Mouse (Mus musculus) forebrain, embryonic 10.5 days (tissue): ENCODE results near the gene Myh10. TPM values are rescaled to one million over a fixed set of nuclear protein-coding genes. Genes with fewer than 3 reads are reported as not detected.
"Not testable (repeated sequence)": the region's sequence is repeated elsewhere in the genome, so short reads cannot be mapped to it uniquely, and the experiment has no call there.

Experiments
- DNase-seq: peaks from one replicate; pipeline ENCODE4 v3.0.0-alpha.2; 2017; ENCODE audit warnings: low spot score; ENCODE audit errors: extremely low spot score
- H3K27ac ChIP-seq: fragments of 300-500 bp; sonication (generic); 2 replicates; pipeline ENCODE4 v1.5.1; 2016; ENCODE audit warnings: mild to moderate bottlenecking
- H3K27me3 ChIP-seq: fragments of 300-500 bp; sonication (generic); 2 replicates; pipeline ENCODE4 v1.6.1; 2016; ENCODE audit warnings: mild to moderate bottlenecking; ENCODE audit not compliant: poor library complexity, severe bottlenecking
- H3K36me3 ChIP-seq: fragments of 300-500 bp; sonication (generic); replicated peaks from 2 replicates; pipeline ENCODE4 v1.6.1; 2016; ENCODE audit warnings: mild to moderate bottlenecking, moderate library complexity
- H3K4me1 ChIP-seq: fragments of 300-500 bp; sonication (generic); 2 replicates; pipeline ENCODE4 v1.6.1; 2016
- H3K4me3 ChIP-seq: fragments of 300-500 bp; sonication (generic); 2 replicates; pipeline ENCODE4 v1.5.1; 2016; ENCODE audit warnings: mild to moderate bottlenecking, moderate library complexity
- H3K9me3 ChIP-seq: fragments of 300-500 bp; sonication (generic); 2 replicates; pipeline ENCODE4 v1.6.1; 2016; ENCODE audit warnings: mild to moderate bottlenecking, moderate library complexity
- WGBS: fragments of 180-500 bp; shearing (Covaris S2); methylation state at CpG from one replicate; pipeline ENCODE4 v1.1.7; 2016; 5-methylcytosine and 5-hydroxymethylcytosine counted together
- polyA plus RNA-seq: library from polyadenylated mRNA; unstranded; fragments of >200 nt; fragmentation: Nextera tagmentation; extraction: Ambion mirVana; gene quantifications from 2 replicates; pipeline ENCODE4 v1.2.1, GENCODE M21; 2016

The Myh10 gene
- polyA plus RNA-seq, 1 experiment from 2014 or later = 161 TPM

DNA sequence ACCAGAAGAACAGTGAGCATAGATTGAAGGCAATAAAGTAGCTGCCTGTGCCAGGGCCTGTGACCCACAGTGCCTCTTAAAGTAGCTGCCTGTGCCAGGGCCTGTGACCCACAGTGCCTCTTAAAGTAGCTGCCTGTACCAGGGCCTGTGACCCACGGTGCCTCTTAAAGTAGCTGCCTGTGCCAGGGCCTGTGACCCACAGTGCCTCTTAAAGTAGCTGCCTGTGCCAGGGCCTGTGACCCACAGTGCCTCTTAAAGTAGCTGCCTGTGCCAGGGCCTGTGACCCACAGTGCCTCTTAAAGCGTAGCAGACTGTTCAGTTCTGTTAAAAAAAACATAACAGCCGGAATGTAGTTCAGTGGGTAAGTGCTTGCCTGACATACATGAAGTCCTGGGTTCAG is 42.0 kb downstream of the Myh10 start:
- H3K27ac ChIP-seq, H3K9me3 ChIP-seq, H3K4me3 ChIP-seq, H3K27me3 ChIP-seq, H3K4me1 ChIP-seq, DNase-seq: not testable (repeated sequence)
- 91% methylated on average over 3 of the region's 3 CpGs for WGBS
- H3K36me3 ChIP-seq = peaks cover 73% of the 10 kb centered on the region

- 94% methylated on average over 7 of the region's 7 CpGs for WGBS
- no peak overlapping the region for H3K4me3 ChIP-seq
- DNase-seq = no peak
- no peaks in the 10 kb centered on the region for H3K4me1 ChIP-seq
- H3K27ac ChIP-seq = no peak overlapping the region
- peaks cover 95% of the 10 kb centered on the region for H3K36me3 ChIP-seq
- H3K27me3 ChIP-seq = no peaks in the 10 kb centered on the region
- H3K9me3 ChIP-seq = no peaks in the 10 kb centered on the region
Observed at GRCm38 (mm10) chr11:68739509-68739908, 48.1 kb downstream of the Myh10 start.

DNA sequence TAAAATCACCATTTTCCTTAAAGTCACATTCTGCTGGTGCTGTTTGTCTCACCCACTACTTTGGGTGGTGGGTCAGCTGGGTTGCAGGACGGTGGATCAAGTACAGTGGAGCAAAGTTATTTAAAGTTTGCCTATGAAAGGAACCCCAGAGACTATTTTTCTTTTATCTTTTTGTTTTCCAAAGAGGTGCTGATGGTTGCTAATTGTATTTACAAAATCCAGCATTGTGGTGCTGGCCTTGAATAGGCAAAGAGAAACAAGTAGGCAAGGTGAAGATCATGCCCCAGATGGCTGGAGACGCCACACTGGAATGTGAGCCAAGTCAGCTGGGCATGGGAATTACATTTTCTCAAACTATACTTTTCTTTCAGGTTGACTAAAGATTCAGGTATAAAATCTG is 51.3 kb downstream of the Myh10 start:
- Histone ChIP-seq H3K4me3 (no peak overlapping the region), H3K36me3 (peaks cover 95% of the 10 kb centered on the region), H3K9me3 (no peaks in the 10 kb centered on the region), H3K4me1 (no peaks in the 10 kb centered on the region), H3K27me3 (no peaks in the 10 kb centered on the region), H3K27ac (no peak overlapping the region)
- 92% methylated on average over 2 of the region's 2 CpGs for WGBS
- no peak for DNase-seq

DNA sequence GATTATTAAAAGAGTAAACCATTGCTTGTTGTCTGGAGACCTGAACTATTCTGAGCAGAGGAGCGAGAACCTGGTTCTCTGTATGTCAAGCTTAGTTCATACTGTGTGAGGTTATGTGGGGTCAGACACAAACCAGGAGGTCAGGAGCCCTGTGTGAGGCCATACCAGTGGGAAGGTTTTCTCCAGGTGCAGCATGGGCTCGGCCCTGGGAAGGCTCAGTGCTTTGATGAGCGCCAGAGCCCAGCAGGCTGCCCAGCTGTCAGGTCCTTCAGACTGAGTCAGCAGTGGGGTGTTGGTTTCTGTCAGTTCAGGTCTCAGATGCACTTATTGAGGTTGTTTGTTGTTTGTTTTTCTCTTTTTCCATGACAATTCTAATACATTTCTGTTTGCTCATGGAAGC is 52.8 kb downstream of the Myh10 start:
- no peaks in the 10 kb centered on the region for H3K27me3 ChIP-seq
- 82% methylated on average over 3 of the region's 3 CpGs for WGBS
- DNase-seq = no peak
- no peaks in the 10 kb centered on the region for H3K4me1 ChIP-seq
- H3K9me3 ChIP-seq = no peaks in the 10 kb centered on the region
- peaks cover 96% of the 10 kb centered on the region for H3K36me3 ChIP-seq
- H3K27ac ChIP-seq = no peak overlapping the region
- H3K4me3 ChIP-seq = no peak overlapping the region

DNA sequence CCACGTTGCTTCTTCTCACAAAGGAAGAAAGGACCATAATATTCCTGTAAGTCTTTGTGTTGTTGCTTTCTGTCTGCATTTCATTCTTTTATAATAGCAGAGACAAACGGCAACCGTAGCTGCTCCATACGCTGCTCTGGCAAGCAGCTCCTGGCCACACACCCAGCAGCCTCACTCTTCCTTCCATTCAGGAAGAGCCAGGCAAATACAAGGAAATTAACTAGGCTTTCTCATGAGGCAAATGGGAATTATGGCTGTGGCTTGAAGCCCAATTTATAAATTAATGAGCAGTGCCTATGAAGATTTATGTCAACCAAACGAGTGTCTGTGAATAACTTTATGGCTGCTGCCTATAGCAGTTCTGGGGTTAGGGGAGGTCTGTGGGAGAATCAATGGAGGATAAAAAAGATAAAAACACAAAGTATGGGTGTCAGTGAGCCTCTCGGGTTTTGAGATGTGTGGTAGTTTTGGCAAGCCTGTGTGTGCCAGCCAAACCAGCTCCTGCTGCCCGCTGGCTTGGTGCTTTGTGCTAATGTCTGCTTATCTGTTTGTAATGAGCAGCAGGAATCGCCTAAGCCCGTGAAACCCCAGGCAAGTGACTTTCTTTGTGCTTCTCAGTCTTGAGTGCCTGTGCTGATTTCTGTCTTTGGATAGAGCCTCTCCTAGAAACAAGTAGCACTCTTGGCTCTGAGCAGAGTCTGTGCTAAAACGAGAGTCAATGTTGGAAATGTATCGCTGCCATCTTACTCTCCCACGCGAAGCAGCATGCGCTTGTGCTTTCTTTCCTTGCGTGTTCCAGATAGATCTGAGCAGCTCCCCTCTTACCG is 54.2 kb downstream of the Myh10 start:
- no peak for DNase-seq
- H3K9me3 ChIP-seq = no peaks in the 10 kb centered on the region
- no peaks in the 10 kb centered on the region for H3K4me1 ChIP-seq
- peaks cover 95% of the 10 kb centered on the region for H3K36me3 ChIP-seq
- H3K27ac ChIP-seq = no peak overlapping the region
- H3K4me3 ChIP-seq = no peak overlapping the region
- H3K27me3 ChIP-seq = no peaks in the 10 kb centered on the region
- WGBS = 92% methylated on average over 16 of the region's 16 CpGs

DNA sequence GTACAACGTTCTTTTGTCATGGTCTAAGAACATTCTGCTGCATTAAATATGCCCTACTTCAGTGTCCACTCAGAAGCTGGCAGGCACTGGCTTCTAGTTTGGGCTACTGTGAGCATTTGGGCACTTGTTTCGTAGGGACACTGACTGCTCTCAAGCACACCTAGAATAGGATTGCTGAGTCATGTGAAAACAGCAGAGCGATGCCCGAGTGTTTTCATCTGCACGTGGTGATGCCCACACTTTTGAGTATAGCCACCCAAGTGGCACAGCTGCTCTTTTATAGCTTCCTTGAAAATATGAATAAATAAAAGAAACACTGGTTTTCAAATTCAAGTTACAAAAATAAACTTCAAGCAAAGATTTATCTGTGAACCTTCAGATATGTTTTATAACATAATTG is 56.8 kb downstream of the Myh10 start:
- Histone ChIP-seq H3K27ac (no peak overlapping the region), H3K4me3 (no peak overlapping the region), H3K27me3 (no peaks in the 10 kb centered on the region), H3K9me3 (no peaks in the 10 kb centered on the region), H3K4me1 (peaks cover 9% of the 10 kb centered on the region), H3K36me3 (peaks cover 93% of the 10 kb centered on the region)
- 94% methylated on average over 5 of the region's 5 CpGs for WGBS
- no peak for DNase-seq

DNA sequence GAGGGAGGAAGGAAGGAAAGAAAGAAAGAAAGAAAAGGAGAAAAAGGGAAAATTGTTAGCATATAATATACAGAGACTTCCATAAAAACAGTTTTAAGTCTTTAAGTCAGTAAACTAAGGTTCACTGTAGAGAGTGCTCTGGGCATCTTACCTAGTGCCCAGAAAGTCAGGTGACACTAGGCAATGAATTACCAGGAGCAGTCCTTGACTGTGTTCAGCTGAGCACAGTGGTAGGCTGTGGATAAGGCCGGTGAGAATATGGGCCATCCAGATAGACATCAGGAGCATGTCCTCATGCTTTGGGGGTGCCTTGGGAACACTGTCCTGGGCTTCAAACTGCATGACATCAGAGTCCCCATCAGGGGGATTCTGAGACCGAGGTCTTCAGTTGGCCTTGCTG is 58.8 kb downstream of the Myh10 start:
- H3K27me3 ChIP-seq = no peaks in the 10 kb centered on the region
- peaks cover 95% of the 10 kb centered on the region for H3K36me3 ChIP-seq
- 89% methylated on average over 2 of the region's 2 CpGs for WGBS

DNA sequence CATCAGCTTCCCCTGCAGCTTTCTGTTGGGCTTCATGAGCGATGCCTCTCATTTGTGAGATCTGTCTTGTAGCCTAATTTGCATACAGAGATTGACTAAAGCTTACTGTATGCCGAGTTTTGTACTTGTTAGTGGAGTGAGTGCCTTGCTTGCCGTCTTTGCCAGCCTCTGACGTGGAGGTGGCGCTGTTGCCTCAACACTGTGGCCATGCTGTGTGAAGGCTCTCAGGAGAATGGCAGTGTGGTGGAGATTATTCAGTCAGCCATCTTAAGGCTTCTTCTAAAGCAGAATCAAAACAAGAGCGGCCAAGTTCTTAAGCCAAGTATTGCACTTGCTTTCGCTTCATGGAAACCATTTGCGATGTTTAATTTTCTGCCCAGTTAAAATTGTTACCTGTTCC is 59.6 kb downstream of the Myh10 start:
- peaks cover 87% of the 10 kb centered on the region for H3K36me3 ChIP-seq
- no peak for DNase-seq
- WGBS = 85% methylated on average over 8 of the region's 8 CpGs
- no peak overlapping the region for H3K27ac ChIP-seq
- H3K4me3 ChIP-seq = no peak overlapping the region
- no peaks in the 10 kb centered on the region for H3K9me3 ChIP-seq
- peaks cover 26% of the 10 kb centered on the region for H3K4me1 ChIP-seq
- H3K27me3 ChIP-seq = no peaks in the 10 kb centered on the region

More for the DNA sequence above, 58.8 kb downstream of the Myh10 start:
- Histone ChIP-seq H3K4me3 (no peak overlapping the region), H3K9me3 (no peaks in the 10 kb centered on the region), H3K27ac (no peak overlapping the region), H3K4me1 (peaks cover 26% of the 10 kb centered on the region)
- DNase-seq = no peak

DNA sequence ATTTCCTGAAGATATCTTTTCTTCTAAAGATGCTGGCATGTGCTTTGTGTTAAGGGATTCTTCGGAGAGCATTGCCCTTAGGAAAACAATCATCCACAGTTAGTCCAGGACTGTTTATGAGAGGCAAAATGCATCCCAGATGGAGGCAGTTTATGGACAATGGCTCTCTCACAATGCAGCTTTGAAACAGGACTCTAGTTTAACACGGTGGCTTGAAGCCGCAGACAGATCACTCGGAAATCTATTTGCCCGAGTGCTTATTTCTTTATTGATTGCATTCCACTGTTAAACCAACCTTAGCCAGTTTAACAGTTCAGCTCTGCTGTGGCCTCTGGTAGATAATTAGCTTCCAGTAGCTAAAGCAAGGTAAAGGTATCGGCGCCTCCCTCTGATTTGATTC is 62.9 kb downstream of the Myh10 start:
- Histone ChIP-seq H3K4me3 (no peak overlapping the region), H3K27me3 (no peaks in the 10 kb centered on the region), H3K4me1 (peaks cover 32% of the 10 kb centered on the region), H3K27ac (no peak overlapping the region; the same call in 1 of the 2 replicates), H3K36me3 (peaks cover 76% of the 10 kb centered on the region), H3K9me3 (no peaks in the 10 kb centered on the region)
- DNase-seq = no peak
- WGBS = 72% methylated on average over 7 of the region's 7 CpGs

GRCm38 (mm10) chr11:68756456-68757348 is 65.3 kb downstream of the Myh10 start:
- 76% methylated on average over 11 of the region's 11 CpGs for WGBS
- Histone ChIP-seq H3K27me3 (no peaks in the 10 kb centered on the region), H3K4me3 (no peak overlapping the region), H3K27ac (no peak overlapping the region), H3K9me3 (no peaks in the 10 kb centered on the region), H3K4me1 (peaks cover 32% of the 10 kb centered on the region), H3K36me3 (peaks cover 79% of the 10 kb centered on the region)
- no peak for DNase-seq

DNA sequence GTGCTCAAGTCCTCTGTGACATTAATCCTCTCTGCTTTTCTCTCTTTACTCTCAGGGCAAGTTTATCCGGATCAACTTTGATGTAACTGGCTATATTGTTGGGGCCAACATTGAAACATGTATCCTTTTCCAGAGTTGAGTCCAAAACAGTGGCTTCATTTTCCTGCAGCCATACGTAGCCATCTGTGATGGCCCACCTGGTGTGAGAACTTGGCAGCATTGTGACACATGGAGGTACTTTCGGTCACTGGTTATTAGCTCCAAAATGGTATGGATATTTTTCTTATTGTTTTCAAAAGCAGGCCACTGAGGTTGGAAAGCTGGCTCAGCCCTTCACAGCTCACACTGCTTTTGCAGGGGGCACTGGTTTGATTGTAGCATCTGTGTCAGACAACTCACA is 68.3 kb downstream of the Myh10 start:
- Histone ChIP-seq H3K36me3 (peaks cover 80% of the 10 kb centered on the region), H3K27ac (no peak overlapping the region), H3K4me3 (no peak overlapping the region), H3K4me1 (peaks cover 8% of the 10 kb centered on the region), H3K27me3 (no peaks in the 10 kb centered on the region), H3K9me3 (no peaks in the 10 kb centered on the region)
- no peak for DNase-seq
- WGBS = 89% methylated on average over 3 of the region's 3 CpGs

DNA sequence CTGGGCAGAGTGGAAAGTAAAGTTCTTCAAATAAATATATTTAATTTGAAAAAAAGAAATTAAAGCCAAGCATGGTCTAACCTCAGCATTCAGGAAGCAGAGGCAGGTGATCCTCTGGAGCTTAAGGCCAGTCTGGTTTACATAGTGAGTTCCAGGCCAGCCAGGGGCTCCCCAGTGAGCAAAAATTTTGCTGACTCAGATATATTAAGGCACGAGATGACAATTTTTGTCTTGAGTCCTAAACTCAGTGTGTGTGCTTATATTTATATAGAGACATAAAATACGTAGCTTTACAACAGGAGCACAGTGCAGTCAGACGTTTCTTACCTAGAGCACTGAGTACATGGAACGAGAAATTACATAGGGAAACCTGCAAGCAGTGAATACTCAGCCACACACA is 69.8 kb downstream of the Myh10 start:
- WGBS = 93% methylated on average over 4 of the region's 4 CpGs
- no peak for DNase-seq
- Histone ChIP-seq H3K9me3 (no peaks in the 10 kb centered on the region), H3K27me3 (no peaks in the 10 kb centered on the region), H3K27ac (no peak overlapping the region), H3K4me1 (peaks cover 6% of the 10 kb centered on the region; the same call in 1 of the 2 replicates), H3K36me3 (peaks cover 89% of the 10 kb centered on the region), H3K4me3 (no peak overlapping the region)

GRCm38 (mm10) chr11:68761664-68762063 is 70.3 kb downstream of the Myh10 start:
- no peak for DNase-seq
- peaks cover 3% of the 10 kb centered on the region; the same call in 1 of the 2 replicates for H3K4me1 ChIP-seq
- no peak overlapping the region for H3K27ac ChIP-seq
- H3K36me3 ChIP-seq = peaks cover 89% of the 10 kb centered on the region
- H3K9me3 ChIP-seq = no peaks in the 10 kb centered on the region
- no peak overlapping the region for H3K4me3 ChIP-seq
- 92% methylated on average over 6 of the region's 6 CpGs for WGBS
- no peaks in the 10 kb centered on the region for H3K27me3 ChIP-seq
